Mouse (Mus musculus) G1E (cell line): ENCODE data around the gene Trmt1.

Experiments
- CTCF ChIP-seq: IDR thresholded peaks from 2 replicates; pipeline ENCODE4 v1.5.1; 2012; ENCODE audit warnings: low read depth, low read length, inconsistent platforms, mixed read lengths
- GATA1 ChIP-seq: IDR thresholded peaks from 2 replicates; pipeline ENCODE4 v1.6.1; 2012; ENCODE audit warnings: borderline replicate concordance, low read length, inconsistent platforms, mixed read lengths

GRCm38 (mm10) chr8:84687003-84687704 lies 1.0 kb downstream of the Trmt1 start:
- TF ChIP-seq CTCF (no peak), GATA1 (no peak)
